Mouse (Mus musculus) gastrocnemius, postnatal 4 days (tissue): ENCODE measurements around the gene Ulk2. TPM values are rescaled to one million over a fixed set of nuclear protein-coding genes. Genes with fewer than 3 reads are reported as not detected.
A peak's percentile ranks its signal among the peaks of the same experiment; 100 is the strongest.
"Not testable (repeated sequence)": the region's sequence is repeated elsewhere in the genome, so short reads cannot be mapped to it uniquely, and the experiment has no call there.

Experiments
- DNase-seq, 2 experiments: peaks; one replicate each; pipeline ENCODE4 v3.0.0; 2021 to 2022; ENCODE audit warnings: low spot score in 2 of 2, mixed read lengths in 2 of 2
- long read RNA-seq, 2 experiments: library from polyadenylated mRNA; stranded (forward); transcript quantifications; one replicate each; pipeline ENCODE4 v2.0.0; 2021
- total RNA-seq, 2 experiments: library from RNA; stranded (reverse); gene quantifications; 2 replicates each; pipeline ENCODE4 v1.2.3; 2021

The Ulk2 gene
- 10 to 100 TPM; 45.1 to 45.8 TPM for total RNA-seq
- long read RNA-seq, experiment 1, full-length matches to known transcripts, result 16 of 42 reads
- long read RNA-seq, experiment 1, partial matches to known transcripts, result 14 of 42 reads
- long read RNA-seq, experiment 1, other reads (novel, unspliced or antisense), result 12 of 42 reads
- long read RNA-seq, experiment 2, full-length matches to known transcripts, result 37 of 60 reads
- long read RNA-seq, experiment 2, partial matches to known transcripts, result 8 of 60 reads
- long read RNA-seq, experiment 2, other reads (novel, unspliced or antisense), result 15 of 60 reads

DNA sequence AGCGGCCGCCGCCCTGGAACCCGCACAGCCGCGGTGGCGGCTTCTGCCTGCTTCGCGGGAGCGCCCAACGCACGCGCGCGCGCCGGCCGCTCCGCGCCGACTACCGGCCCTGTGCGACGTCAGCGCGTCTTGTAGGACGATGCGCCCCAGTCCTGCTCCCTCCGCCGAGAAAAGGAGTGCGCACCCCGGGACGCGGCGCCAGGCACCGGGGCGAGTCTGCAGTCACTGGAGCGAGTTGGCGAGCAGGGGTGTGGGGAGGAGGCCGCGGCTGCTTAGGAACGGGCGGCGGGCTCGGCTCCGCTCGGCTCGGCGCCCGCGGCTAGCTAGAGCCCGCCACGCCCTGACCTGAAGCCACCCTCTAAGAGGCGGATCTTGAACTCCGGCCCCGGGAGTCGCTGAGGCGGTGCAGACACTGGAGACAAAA is at the start of gene Ulk2:
Gene Ulk2, minus strand, starts transcription at position 86 of the 424 bp plus-strand sequence.
- DNase-seq, result peak; percentile 80 to 88

DNA sequence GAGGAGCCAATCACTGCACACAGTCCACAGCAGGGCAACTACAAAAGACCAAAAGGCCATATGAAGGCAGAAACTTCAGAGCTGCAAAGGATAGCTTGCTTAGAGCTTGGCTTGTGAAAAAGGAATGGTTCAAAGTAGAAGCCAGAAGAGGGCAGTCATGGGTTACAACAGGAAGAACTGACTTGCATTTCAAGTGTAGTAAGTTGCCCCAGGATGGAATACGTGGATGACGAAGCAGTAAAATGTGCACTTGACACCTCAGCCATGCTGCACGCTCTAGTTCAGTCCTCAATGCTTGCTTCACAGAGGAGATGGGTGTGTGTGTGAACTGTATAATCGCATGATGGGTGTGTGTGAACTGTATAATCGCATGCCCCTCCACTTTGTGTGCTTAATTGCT is 27.3 kb upstream of the Ulk2 start:
- no peak for DNase-seq

DNA sequence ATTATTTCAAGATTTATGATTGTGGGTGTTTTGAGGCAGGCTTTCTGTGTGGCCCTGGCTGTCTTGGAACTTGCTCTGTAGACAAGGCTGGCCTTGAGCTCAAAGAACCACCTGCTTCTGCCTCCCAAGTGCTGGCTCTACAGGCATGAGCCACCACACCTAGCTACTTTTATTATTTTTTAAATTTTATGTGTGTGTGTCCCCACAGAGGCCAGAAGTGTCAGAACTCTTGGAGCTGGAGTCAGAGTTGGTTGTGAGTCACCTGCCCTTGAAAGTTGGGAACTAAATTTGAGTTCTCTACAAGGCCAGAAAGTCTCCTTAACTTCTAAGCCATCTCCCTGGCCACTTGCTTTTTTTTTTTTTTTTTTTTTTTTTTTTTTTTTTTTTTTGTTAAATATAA is 25.0 kb upstream of the Ulk2 start:
- DNase-seq, result no peak

DNA sequence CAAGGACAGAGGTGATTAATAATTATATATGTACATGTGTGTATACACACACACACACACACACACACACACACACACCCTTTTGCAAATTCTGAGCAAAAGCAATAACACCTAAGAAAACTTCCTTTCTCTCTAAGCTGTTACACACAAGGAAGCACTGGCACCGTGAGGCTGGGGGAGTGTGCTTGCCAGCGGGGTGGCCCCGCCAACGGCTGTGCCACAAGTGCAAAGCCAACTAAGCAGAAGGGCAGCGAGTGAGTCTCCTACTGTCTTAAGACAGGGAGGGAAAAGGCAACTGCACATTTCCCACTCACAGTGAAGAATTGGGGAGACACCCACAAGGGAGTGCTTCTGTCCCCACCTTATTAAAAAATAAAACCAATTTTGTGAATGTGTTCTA is 17.0 kb upstream of the Ulk2 start:
- DNase-seq, result no peak

DNA sequence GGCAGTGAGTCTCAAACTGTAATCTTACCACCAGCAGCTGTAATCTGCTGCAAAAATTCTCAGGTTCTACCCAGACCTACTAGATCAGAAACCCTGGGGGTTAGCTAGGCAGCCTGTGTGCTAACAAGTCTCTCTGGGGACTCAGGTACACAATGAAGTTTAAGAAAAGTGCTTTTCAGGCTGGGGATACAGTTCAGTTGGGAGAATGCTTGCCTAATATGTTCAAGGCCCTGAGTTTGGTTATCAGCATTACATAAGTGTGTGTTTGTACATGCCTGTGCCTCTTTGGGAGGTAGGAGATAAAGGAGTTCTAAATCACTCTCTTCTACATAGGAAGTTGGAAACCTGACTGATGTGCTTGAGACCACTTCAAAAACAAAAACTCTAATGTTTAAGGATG is 12.0 kb upstream of the Ulk2 start:
- no peak for DNase-seq

DNA sequence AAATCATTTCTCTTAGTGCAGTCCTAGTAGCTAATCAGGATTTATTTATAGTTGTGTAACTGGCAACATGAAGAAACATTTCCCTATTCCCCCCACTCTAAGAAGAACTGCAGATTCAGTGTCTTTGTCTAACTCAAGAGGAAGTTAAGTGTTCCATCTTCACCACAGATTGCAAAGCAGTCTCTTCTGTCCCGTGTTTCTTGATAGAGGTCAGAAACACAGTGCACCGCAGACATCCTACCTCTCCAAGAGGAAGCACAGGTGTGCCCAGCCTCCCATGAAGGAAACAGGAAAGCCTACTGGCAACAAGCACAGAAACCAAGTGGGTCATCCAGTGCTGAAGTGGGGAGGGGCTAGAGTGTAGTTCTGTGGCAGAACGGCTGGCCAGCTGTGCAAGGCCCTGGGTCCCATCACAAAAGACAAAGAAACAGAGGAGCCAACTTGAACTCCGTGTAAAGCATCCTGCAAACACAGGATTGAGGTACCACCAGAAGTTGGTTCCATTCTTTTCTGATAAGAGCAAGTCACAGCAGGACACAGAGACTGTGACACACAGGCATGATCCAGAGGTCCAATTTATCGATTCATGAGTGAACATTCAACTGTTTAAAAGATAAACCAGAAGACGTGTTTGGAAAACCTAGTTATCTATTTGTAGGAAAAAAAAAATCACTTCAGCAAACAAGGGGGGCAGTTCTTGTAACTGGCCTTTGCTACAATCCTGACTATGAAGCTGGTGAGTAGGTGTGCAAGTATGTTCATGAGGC is 7.1 kb upstream of the Ulk2 start:
- DNase-seq, result no peak

DNA sequence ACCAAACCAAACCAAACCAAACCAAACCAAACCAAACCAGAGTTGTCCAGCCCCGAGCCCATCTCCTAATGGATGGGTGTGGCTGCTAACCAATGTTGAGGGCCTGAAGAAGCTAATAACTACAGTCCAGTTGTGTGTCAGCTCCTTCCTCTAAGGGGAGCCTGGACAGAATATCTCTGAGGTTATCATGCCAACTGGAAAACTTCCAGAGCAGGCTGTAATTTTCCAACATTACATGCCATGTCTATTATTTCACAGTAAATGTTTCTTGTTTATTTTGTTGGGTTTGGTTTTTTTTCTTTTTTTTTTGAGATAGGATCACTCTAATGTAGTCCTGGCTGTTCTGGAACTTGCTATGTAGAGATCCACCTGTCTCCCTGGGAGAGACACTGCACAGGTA is 4.4 kb upstream of the Ulk2 start:
- DNase-seq, result no peak

DNA sequence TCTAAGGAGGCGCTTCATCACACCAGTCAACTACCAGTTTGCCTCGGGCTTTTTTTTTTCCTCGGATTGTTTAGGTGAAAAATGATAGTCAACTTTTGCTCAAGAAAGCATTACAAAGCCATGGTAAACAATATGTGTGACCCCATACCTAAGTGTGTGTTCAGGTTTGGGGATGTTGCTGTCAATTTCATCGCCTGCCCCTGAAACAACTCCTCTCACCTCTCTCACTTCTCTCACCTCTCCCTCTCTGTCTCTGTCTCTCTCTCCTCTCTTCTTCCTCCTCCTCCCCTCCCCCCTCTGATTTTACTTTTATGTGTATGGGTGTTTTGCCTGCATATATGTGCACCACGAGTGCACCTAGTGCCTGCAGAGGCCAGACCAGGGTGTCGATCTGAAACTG is 666 bp upstream of the Ulk2 start:
- no peak for DNase-seq

DNA sequence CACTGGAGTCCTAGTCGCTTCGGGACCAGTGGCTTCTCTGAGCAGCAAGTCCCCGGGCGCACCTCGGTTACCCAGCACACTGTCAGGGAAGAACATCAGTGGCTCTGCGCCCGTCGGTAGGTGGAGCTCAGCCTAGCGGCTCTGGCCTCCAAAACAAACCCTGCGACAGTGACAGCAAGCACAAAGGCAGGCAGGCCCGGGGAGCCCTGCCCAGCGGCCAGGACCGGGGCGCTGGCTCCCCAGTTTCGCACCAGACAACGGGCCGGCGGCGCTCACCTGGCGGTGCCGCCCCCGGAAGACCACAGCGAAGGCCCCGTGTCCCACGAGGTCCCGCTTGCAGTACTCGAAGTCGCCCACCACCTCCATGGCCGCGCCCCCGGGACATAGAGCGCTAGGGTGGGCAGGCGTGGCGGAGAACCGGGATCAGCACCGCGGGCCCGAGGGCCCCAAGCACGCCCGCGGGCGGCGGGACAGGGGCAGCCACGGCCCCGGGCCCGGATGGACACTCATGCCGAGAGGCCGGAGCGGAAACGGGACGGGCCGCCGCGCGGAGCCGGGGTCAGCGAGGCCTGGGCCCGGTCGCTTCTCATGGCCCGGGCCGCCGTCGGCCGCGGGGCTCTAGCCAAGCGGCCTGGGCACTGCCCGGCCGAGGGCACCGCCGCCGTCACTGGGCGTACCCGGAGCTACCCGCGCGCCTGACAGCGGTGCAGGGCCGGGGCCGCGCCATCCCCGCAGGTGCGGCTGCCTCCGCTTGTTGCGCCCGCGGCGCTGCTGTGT is 474 bp downstream of the Ulk2 start:
- DNase-seq, result peak; percentile 40 to 79

DNA sequence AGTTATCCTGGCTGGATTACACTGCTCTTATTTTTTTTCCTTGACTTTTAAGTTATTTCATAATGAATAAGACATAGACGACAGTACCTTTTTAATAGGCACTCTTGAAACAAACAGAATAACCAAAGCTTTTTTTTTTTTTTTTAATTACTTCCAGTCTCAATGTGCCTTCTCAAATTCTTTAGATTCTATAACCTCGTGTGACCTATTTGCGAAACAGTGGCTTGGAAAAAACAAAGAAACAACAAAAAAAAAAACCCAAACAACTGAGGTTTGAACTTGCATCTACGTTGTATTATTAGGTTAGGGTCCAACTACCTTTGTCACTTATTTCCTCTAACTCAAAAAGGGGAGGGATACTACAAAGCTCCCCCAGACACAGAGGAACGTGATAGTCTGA is 1.2 kb downstream of the Ulk2 start:
- DNase-seq, result no peak

DNA sequence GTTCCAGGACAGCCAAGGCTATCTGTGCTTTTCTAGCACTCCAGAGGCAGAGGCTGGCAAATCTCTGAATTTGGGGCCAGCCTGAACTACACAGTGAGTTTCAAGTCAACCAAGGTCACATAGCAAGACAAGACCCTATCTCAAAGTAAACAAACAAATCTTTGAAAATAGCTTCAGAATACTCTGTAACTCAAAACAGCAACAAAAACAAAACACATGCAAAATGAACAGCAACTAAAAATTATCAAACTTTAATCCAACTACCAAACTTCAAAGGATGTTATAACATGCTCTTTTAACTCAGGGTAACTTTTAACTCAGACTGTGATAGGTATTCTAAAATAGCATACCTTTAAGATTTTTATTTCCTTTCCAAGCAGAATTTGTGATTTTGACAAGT is 2.0 kb downstream of the Ulk2 start:
- no peak for DNase-seq

DNA sequence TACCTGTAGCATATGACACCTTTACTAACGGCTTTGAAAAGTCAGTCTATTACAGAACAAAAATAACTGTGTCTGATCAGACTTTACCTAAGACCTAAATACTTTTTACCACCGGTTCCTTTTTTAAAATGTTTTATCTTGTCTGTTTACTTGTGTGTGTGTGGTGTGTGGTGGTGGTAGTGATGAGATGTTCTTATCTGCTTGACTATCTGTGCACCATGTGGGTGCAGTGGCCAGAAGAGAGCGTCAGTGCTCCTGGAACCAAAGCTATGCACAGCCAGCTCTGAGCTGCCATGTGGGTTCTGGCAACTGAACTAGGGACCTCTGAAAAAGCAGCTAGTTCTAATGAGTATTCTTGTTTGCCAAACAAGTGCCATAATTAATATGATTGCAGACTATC is 3.7 kb downstream of the Ulk2 start:
- no peak for DNase-seq

DNA sequence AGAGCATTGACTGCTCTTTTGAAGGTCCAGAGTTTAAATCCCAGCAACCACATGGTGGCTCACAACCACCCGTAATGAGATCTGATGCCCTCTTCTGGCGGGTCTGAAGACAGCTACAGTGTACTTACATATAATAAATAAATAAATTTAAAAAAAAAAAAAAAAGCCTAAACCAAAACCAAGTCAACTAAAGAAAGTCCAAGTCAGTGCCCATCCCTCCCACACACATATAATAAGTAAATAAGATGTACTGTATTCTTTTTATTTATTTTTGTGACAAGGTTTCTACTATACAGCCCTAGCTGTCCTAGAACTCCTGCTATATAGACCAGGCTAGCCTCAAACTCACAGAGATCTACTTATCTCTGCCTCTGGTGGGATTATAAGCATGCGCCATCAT is 14.2 kb downstream of the Ulk2 start:
- DNase-seq, result not testable (repeated sequence)

DNA sequence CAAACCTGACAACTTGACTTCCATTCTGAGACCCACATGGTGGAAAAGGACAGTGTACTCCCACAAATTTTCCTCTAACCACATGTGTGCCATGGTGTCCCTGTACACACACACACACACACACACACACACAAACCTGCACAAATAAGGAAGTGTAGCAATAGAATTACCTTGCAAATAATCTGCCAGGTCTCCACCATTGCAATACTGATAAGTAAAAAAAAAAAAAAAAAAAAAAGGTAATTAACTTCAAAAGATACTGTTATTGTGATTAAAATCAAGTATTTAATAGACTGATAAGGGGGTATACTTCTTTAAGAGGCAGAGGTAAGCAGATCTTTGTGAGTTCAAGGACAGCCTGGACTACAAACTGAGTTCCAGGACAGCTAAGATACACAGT is 14.9 kb downstream of the Ulk2 start:
- DNase-seq, result no peak

DNA sequence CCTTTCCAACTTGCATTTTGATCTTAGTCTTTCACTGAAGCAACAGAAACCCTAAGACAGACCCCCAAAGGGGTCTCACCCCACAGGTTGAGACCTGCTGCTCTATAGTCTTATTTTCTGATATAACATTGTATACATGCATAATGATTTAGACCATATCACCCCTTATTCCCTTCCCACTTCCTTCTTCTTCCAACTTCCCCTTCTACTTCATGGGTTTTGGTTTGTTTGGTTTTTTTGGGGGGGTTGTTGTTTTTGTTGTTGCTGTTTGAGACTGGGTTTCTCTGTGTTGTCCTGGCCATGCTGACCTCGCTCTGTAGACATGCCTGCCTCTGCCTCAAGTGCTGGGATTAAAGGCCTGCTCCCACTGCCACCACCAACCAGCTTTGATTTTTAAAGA is 15.7 kb downstream of the Ulk2 start:
- no peak for DNase-seq

DNA sequence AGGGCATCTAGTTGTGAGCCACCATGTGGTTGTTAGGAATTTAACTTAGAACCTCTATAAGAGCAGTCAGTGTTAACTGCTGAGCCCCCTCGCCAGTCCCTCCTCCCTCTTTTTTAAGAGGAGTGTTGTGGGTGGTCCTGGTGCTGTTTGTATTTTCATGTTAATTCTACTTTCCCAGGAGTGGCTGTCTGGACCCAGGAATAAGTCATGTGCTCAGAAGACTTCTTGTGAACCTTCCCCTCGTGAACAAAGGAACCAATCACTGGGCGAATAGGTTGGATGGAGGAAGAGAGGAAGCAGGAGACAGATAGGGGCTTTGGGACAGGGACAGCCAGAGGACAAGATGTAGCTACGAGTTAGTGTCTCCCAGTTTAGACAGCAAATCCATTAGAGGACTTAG is 45.1 kb downstream of the Ulk2 start:
- no peak for DNase-seq

DNA sequence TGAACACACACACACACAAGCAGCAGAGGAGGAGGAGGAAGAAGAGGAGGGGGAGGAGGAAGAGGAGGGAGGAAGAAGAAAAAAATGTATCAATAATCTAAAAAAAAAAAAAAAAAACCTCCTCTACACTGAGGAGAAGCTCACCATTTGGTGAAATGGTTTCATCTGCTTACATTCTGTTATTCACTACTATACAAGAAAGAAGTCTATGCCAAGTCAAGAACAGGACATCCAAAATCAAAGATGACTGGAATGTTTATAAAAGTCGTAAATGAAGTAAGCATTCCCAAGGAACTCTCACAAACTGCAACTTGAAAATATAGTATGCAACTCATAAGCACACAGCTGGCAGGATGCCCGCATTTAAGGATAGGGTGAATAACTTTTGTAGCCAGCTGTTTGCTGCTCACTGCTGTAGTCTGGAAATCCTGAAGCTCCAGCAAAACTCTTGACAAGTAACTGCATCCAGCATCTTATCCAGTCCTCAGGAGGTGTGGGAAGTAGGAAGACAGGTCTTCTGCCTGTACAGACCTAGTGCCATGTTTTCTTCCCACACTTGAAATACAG is 46.2 kb downstream of the Ulk2 start:
- DNase-seq, result no peak

DNA sequence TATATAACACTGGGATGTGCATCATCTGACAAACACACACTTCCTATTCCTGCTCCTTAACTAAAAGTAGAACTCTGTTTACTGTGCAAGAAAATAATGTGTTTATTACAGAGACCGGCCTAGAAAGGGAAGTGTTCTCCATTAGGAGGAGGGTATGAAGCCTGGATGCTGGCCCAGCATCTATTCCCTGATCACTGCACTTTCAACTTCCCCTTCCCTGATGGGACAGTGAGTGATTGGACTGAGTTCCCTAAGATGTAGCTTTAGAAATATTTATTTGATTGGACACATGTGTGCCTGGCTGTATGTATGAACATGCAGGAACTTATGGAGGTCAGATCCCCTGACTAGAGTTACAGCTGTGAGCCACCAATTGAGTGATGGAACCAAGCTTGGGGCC is 61.4 kb downstream of the Ulk2 start:
- DNase-seq, result no peak

DNA sequence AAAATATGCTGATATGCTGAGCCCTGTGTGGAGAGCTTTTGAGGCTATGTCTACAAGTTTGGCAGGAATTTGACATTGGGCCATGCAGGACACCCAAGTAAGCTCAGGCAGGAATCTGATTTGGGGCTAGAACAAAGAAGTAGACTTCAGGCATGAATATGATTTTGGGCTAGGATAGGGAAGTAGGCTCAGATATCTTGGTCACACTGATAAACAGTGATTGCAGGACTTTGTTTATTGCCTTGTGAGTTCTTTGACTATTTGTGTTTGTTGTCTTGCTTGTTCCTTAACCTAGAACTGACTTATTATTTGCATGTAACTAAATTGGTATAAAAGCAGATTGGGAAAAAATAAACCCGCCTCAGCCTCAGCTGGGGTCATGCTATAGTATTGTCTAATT is 66.3 kb downstream of the Ulk2 start:
- no peak for DNase-seq

DNA sequence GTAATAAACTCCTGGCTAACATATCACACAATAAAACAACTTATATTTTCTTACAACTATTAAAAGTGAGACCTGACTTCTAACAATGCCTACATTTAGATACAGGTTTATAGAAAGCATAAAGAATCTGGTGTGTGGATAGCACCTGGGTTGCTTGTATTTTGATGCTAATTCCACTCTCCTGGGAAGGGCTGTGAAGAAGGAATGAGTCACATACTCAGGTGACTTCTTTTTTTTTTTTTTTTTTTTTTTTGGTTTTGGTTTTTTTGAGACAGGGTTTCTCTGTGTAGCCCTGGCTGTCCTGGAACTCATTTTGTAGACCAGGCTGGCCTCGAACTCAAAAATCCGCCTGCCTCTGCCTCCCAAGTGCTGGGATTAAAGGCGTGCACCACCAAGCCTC is 72.3 kb downstream of the Ulk2 start:
- DNase-seq, result not testable (repeated sequence)

DNA sequence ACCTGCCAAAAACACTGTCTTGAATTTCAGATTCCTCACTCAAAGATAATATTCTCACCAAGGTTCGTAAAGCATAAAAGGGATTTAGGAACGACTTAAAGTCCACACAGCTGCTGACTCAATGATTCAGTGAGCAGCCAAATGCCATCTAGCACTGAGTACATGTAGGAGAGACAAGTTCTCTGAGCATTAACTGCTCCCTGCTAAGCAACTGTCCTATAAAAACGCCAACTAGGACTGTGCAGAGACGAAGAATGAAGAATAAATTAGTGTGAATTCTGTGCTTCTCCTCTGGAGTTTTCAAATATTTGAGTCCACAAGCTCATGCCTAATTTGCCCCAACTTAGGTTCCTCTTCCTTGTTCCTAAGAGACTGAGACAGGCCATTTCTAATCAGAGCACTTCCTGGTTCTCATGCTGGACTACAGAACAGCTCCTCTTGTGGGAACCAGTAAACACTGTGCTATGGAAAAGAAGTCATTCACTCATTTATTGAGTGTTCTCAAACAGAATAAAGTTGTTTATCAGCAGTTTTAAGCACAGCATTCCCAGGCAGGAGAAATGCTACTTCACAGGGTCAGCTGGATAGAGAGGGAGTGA is 80.2 kb downstream of the Ulk2 start:
- no peak for DNase-seq
